Mouse (Mus musculus): Measurements from ENCODE around the gene Nmur1. TPM values are rescaled to one million over a fixed set of nuclear protein-coding genes. Genes with fewer than 3 reads are reported as not detected.

Gene Nmur1
- polyA plus RNA-seq, 1 experiment, result 11.7 TPM

- no peak overlapping the region for H3K4me3 ChIP-seq (ENCODE audit: control insufficient read depth, low read depth, low read length)
- H3K4me1 ChIP-seq (ENCODE audit: control insufficient read depth, insufficient read depth, low read length), result peaks cover 2% of the 10 kb centered on the region; the same call in 1 of the 2 replicates
- TF ChIP-seq CTCF (IDR thresholded peaks at IDR 0.05; ENCODE audit: control insufficient read depth, insufficient read depth, insufficient replicate concordance, low read depth, low read length) (no peak), POLR2A (IDR thresholded peaks at IDR 0.05; ENCODE audit: control insufficient read depth, low read depth, low read length) (no peak)
- no peak overlapping the region for H3K27ac ChIP-seq (ENCODE audit: control insufficient read depth, insufficient read depth, low read depth, low read length)
- no peaks in the 10 kb centered on the region for H3K27me3 ChIP-seq (ENCODE audit: control insufficient read depth, insufficient read depth, low read length)
- H3K36me3 ChIP-seq (ENCODE audit: control insufficient read depth, insufficient read depth, low read length), result no peaks in the 10 kb centered on the region
Observed at GRCm38 (mm10) chr1:86378662-86379061, 47.4 kb downstream of the Nmur1 start.

GRCm38 (mm10) chr1:86376354-86376753 lies 49.7 kb downstream of the Nmur1 start:
- TF ChIP-seq POLR2A (IDR thresholded peaks at IDR 0.05; ENCODE audit: control insufficient read depth, low read depth, low read length), result no peak
- H3K4me1 ChIP-seq (ENCODE audit: control insufficient read depth, insufficient read depth, low read length), result peaks cover 2% of the 10 kb centered on the region; the same call in 1 of the 2 replicates
- no peaks in the 10 kb centered on the region for H3K36me3 ChIP-seq (ENCODE audit: control insufficient read depth, insufficient read depth, low read length)
- no peak overlapping the region for H3K27ac ChIP-seq (ENCODE audit: control insufficient read depth, insufficient read depth, low read depth, low read length)
- no peaks in the 10 kb centered on the region for H3K27me3 ChIP-seq (ENCODE audit: control insufficient read depth, insufficient read depth, low read length)
- no peak overlapping the region for H3K4me3 ChIP-seq (ENCODE audit: control insufficient read depth, low read depth, low read length)

GRCm38 (mm10) chr1:86371997-86372396 lies 54.0 kb downstream of the Nmur1 start:
- no peaks in the 10 kb centered on the region for H3K36me3 ChIP-seq (ENCODE audit: control insufficient read depth, insufficient read depth, low read length)
- no peaks in the 10 kb centered on the region for H3K27me3 ChIP-seq (ENCODE audit: control insufficient read depth, insufficient read depth, low read length)
- H3K4me1 ChIP-seq (ENCODE audit: control insufficient read depth, insufficient read depth, low read length), result no peaks in the 10 kb centered on the region; the same call in 1 of the 2 replicates
- TF ChIP-seq CTCF (IDR thresholded peaks at IDR 0.05; ENCODE audit: control insufficient read depth, insufficient read depth, insufficient replicate concordance, low read depth, low read length) (peak; percentile 89; the same call in 1 of the 2 replicates), POLR2A (IDR thresholded peaks at IDR 0.05; ENCODE audit: control insufficient read depth, low read depth, low read length) (no peak)
- no peak overlapping the region for H3K27ac ChIP-seq (ENCODE audit: control insufficient read depth, insufficient read depth, low read depth, low read length)
- H3K4me3 ChIP-seq (ENCODE audit: control insufficient read depth, low read depth, low read length), result no peak overlapping the region

GRCm38 (mm10) chr1:86368086-86368485 lies 57.9 kb downstream of the Nmur1 start:
- TF ChIP-seq CTCF (IDR thresholded peaks at IDR 0.05; ENCODE audit: control insufficient read depth, insufficient read depth, insufficient replicate concordance, low read depth, low read length), result no peak
- no peak for TF ChIP-seq POLR2A (IDR thresholded peaks at IDR 0.05; ENCODE audit: control insufficient read depth, low read depth, low read length)
- Histone ChIP-seq H3K27me3 (ENCODE audit: control insufficient read depth, insufficient read depth, low read length) (no peaks in the 10 kb centered on the region), H3K4me1 (ENCODE audit: control insufficient read depth, insufficient read depth, low read length) (no peaks in the 10 kb centered on the region; the same call in 1 of the 2 replicates), H3K27ac (ENCODE audit: control insufficient read depth, insufficient read depth, low read depth, low read length) (no peak overlapping the region), H3K36me3 (ENCODE audit: control insufficient read depth, insufficient read depth, low read length) (no peaks in the 10 kb centered on the region), H3K4me3 (ENCODE audit: control insufficient read depth, low read depth, low read length) (no peak overlapping the region)

- Histone ChIP-seq H3K27me3 (ENCODE audit: control insufficient read depth, insufficient read depth, low read length) (no peaks in the 10 kb centered on the region), H3K4me3 (ENCODE audit: control insufficient read depth, low read depth, low read length) (no peak overlapping the region), H3K36me3 (ENCODE audit: control insufficient read depth, insufficient read depth, low read length) (no peaks in the 10 kb centered on the region), H3K4me1 (ENCODE audit: control insufficient read depth, insufficient read depth, low read length) (peaks cover 5% of the 10 kb centered on the region; the same call in 1 of the 2 replicates), H3K27ac (ENCODE audit: control insufficient read depth, insufficient read depth, low read depth, low read length) (no peak overlapping the region)
- no peak for TF ChIP-seq POLR2A (IDR thresholded peaks at IDR 0.05; ENCODE audit: control insufficient read depth, low read depth, low read length)
- no peak for TF ChIP-seq CTCF (IDR thresholded peaks at IDR 0.05; ENCODE audit: control insufficient read depth, insufficient read depth, insufficient replicate concordance, low read depth, low read length)
Observed at GRCm38 (mm10) chr1:86363671-86364070, 62.4 kb downstream of the Nmur1 start.

- H3K4me1 ChIP-seq (ENCODE audit: control insufficient read depth, insufficient read depth, low read length), result peaks cover 6% of the 10 kb centered on the region
- no peak overlapping the region for H3K4me3 ChIP-seq (ENCODE audit: control insufficient read depth, low read depth, low read length)
- H3K27ac ChIP-seq (ENCODE audit: control insufficient read depth, insufficient read depth, low read depth, low read length), result no peak overlapping the region
- H3K36me3 ChIP-seq (ENCODE audit: control insufficient read depth, insufficient read depth, low read length), result no peaks in the 10 kb centered on the region
- H3K27me3 ChIP-seq (ENCODE audit: control insufficient read depth, insufficient read depth, low read length), result no peaks in the 10 kb centered on the region
- TF ChIP-seq CTCF (IDR thresholded peaks at IDR 0.05; ENCODE audit: control insufficient read depth, insufficient read depth, insufficient replicate concordance, low read depth, low read length) (no peak), POLR2A (IDR thresholded peaks at IDR 0.05; ENCODE audit: control insufficient read depth, low read depth, low read length) (no peak)
Observed at GRCm38 (mm10) chr1:86361852-86362615, 64.0 kb downstream of the Nmur1 start.

GRCm38 (mm10) chr1:86360441-86360840 lies 65.6 kb downstream of the Nmur1 start:
- Histone ChIP-seq H3K27me3 (ENCODE audit: control insufficient read depth, insufficient read depth, low read length) (no peaks in the 10 kb centered on the region), H3K27ac (ENCODE audit: control insufficient read depth, insufficient read depth, low read depth, low read length) (peak overlapping the region; percentile 86), H3K4me1 (ENCODE audit: control insufficient read depth, insufficient read depth, low read length) (peaks cover 6% of the 10 kb centered on the region), H3K36me3 (ENCODE audit: control insufficient read depth, insufficient read depth, low read length) (no peaks in the 10 kb centered on the region), H3K4me3 (ENCODE audit: control insufficient read depth, low read depth, low read length) (peak overlapping the region; percentile 96)
- no peak for TF ChIP-seq CTCF (IDR thresholded peaks at IDR 0.05; ENCODE audit: control insufficient read depth, insufficient read depth, insufficient replicate concordance, low read depth, low read length)
- TF ChIP-seq POLR2A (IDR thresholded peaks at IDR 0.05; ENCODE audit: control insufficient read depth, low read depth, low read length), result no peak

Data from testis, adult 2 months (tissue).